Mouse (Mus musculus): ENCODE data around the gene Ldlrad2. TPM values are rescaled to one million over a fixed set of nuclear protein-coding genes. Genes with fewer than 3 reads are reported as not detected.

The Ldlrad2 gene
- total and polyA plus RNA-seq, 2 experiments from 2014 or later: 0.40 TPM; not detected in 1

DNA sequence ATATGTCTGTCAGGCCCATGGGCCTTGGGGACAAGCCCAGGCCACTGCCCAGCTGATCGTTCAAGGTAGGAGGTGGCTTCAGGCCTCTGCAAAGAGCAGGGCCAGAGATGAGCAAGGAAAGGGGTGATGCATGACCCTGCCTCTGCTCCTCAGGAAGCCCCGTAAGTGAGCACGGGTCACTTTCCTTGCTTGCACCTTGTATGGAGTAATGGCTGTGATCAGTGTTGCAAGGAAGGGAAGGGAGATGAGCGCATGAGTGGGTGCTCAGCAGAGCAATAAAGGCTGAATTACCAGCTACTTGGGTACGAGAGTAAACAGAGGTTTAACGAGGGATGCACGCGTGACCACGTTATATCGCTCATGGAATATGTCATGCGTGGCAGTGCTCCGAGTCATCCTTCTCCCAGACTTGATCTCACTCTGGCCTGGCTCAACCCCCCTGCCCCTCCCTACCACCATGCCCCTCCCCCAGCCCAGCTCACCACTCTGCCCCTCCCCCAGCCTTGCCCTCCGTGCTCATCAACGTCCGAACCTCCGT lies 17.6 kb downstream of the Ldlrad2 start:
- Histone ChIP-seq H3K36me3 (ENCODE audit: insufficient read depth, low read length) (no peaks in the 10 kb centered on the region), H3K9ac (replicated peaks; ENCODE audit: low read length) (no peak overlapping the region), H3K4me3 (ENCODE audit: low read length) (no peak overlapping the region), H3K4me1 (ENCODE audit: insufficient read depth, low read length) (no peaks in the 10 kb centered on the region), H3K27me3 (ENCODE audit: insufficient read depth, low read length) (no peaks in the 10 kb centered on the region), H3K27ac (no peak overlapping the region), H3K4me2 (ENCODE audit: low read depth, low read length) (no peak overlapping the region), H3K9me3 (ENCODE audit: low read length) (no peaks in the 10 kb centered on the region)
- no peak for TF ChIP-seq CTCF (IDR thresholded peaks at IDR 0.05; ENCODE audit: low read depth)
- 87% methylated on average over 16 of the region's 16 CpGs for WGBS
- ATAC-seq (no peak), DNase-seq (ENCODE audit: low spot score) (no peak)

DNA sequence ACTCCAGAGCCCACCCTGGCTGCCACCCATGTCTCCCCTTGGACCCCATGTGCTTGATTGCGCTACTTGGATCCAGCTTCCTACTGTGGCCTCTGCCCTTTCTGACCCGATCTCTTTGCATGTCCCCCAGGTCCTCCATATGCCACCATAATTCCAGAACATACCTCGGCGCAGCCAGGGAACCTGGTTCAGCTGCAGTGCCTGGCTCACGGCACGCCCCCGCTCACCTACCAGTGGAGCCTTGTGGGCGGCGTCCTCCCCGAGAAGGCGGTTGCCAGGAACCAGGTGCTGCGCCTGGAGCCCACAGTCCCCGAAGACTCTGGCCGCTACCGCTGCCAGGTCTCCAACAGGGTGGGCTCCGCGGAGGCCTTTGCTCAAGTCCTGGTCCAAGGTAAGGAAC lies 20.9 kb downstream of the Ldlrad2 start:
- DNase-seq (ENCODE audit: low spot score) (no peak), ATAC-seq (no peak)
- no peaks in the 10 kb centered on the region for H3K36me3 ChIP-seq (ENCODE audit: insufficient read depth, low read length)
- H3K4me1 ChIP-seq (ENCODE audit: insufficient read depth, low read length): no peaks in the 10 kb centered on the region
- H3K4me3 ChIP-seq (ENCODE audit: low read length): no peak overlapping the region
- no peak overlapping the region for H3K9ac ChIP-seq (replicated peaks; ENCODE audit: low read length)
- no peaks in the 10 kb centered on the region for H3K27me3 ChIP-seq (ENCODE audit: insufficient read depth, low read length)
- H3K27ac ChIP-seq: no peak overlapping the region
- H3K9me3 ChIP-seq (ENCODE audit: low read length): no peaks in the 10 kb centered on the region
- WGBS: 95% methylated on average over 17 of the region's 17 CpGs
- TF ChIP-seq CTCF (IDR thresholded peaks at IDR 0.05; ENCODE audit: low read depth): no peak
- no peak overlapping the region for H3K4me2 ChIP-seq (ENCODE audit: low read depth, low read length)

DNA sequence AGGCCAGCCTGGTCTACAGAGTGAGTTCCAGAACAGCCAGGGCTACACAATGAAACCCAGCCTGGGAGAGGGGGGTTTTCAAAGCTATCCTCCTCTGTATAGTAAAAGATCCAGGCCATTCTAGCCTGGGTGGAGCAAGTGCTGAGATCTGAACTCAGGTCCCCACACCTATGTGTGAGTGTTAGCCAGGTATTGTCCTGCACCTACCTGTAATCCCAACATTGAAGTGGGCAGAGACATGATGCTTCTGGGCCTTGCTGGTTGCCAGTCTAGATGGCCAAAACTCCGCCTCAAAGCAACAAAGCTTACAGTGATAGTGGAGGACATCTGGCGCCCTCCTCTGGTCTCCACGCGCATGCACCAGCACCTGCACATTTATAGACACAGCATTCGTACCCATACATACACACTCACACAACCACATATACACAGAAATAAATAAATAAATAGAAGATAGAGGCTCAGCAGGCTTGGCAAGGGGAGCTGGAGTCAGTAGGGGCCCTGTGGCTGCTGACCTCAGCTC lies 28.3 kb downstream of the Ldlrad2 start:
- 74% methylated on average over 5 of the region's 5 CpGs for WGBS
- peak; percentile 73 for TF ChIP-seq CTCF (IDR thresholded peaks at IDR 0.05; ENCODE audit: low read depth)
- H3K36me3 ChIP-seq (ENCODE audit: insufficient read depth, low read length): no peaks in the 10 kb centered on the region
- no peak overlapping the region for H3K9ac ChIP-seq (replicated peaks; ENCODE audit: low read length)
- H3K27ac ChIP-seq: no peak overlapping the region
- peak; percentile 62 for DNase-seq (ENCODE audit: low spot score)
- no peaks in the 10 kb centered on the region for H3K9me3 ChIP-seq (ENCODE audit: low read length)
- no peak overlapping the region for H3K4me2 ChIP-seq (ENCODE audit: low read depth, low read length)
- H3K27me3 ChIP-seq (ENCODE audit: insufficient read depth, low read length): no peaks in the 10 kb centered on the region
- ATAC-seq: no peak
- no peak overlapping the region for H3K4me3 ChIP-seq (ENCODE audit: low read length)
- H3K4me1 ChIP-seq (ENCODE audit: insufficient read depth, low read length): no peaks in the 10 kb centered on the region

DNA sequence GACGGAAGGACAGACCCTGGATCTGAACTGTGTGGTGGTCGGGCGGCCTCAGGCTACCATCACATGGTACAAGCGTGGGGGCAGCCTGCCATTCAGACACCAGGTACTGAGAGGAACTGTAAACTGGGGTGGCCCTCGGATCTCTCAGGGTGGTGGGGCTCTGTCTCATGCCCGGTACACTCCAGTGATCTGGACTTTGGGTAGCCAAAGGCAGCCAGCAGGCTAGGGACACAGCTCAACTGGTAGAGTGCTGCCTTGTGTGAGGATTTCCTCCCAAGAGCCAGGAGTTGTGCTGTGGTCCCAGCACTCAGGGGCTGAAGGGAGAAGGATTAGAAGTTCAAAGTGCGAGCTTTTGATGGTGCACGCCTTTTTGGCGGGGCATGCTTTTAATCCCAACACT lies 28.8 kb downstream of the Ldlrad2 start:
- no peak overlapping the region for H3K4me2 ChIP-seq (ENCODE audit: low read depth, low read length)
- DNase-seq (ENCODE audit: low spot score): no peak
- no peak overlapping the region for H3K4me3 ChIP-seq (ENCODE audit: low read length)
- no peak for TF ChIP-seq CTCF (IDR thresholded peaks at IDR 0.05; ENCODE audit: low read depth)
- no peaks in the 10 kb centered on the region for H3K27me3 ChIP-seq (ENCODE audit: insufficient read depth, low read length)
- H3K9ac ChIP-seq (replicated peaks; ENCODE audit: low read length): no peak overlapping the region
- no peaks in the 10 kb centered on the region for H3K9me3 ChIP-seq (ENCODE audit: low read length)
- no peaks in the 10 kb centered on the region for H3K4me1 ChIP-seq (ENCODE audit: insufficient read depth, low read length)
- 96% methylated on average over 9 of the region's 9 CpGs for WGBS
- no peaks in the 10 kb centered on the region for H3K36me3 ChIP-seq (ENCODE audit: insufficient read depth, low read length)
- no peak overlapping the region for H3K27ac ChIP-seq
- no peak for ATAC-seq

DNA sequence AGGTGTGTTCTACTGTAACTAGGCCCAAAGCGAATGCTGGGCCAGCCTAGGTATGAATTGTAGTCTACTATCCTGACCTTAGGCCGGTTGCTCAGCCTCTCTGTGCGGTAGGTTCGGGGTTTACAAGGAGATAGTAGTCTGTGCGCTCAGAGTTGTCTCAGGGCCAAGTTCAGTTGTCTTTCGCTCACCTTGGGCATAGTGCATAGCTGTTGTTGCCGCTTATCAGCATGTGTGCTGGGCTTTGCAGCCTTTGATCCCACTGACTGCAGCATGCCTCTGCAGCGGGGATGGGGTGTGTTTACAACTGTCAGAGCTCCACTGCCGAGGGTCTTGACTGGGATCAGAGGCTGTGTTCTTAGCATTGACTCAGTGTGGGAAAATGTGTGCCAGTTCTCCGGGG lies 31.4 kb downstream of the Ldlrad2 start:
- ATAC-seq: no peak
- Histone ChIP-seq H3K4me1 (ENCODE audit: insufficient read depth, low read length) (no peaks in the 10 kb centered on the region), H3K4me2 (ENCODE audit: low read depth, low read length) (no peak overlapping the region), H3K36me3 (ENCODE audit: insufficient read depth, low read length) (no peaks in the 10 kb centered on the region), H3K9ac (replicated peaks; ENCODE audit: low read length) (no peak overlapping the region), H3K9me3 (ENCODE audit: low read length) (no peaks in the 10 kb centered on the region), H3K27ac (no peak overlapping the region), H3K4me3 (ENCODE audit: low read length) (no peak overlapping the region), H3K27me3 (ENCODE audit: insufficient read depth, low read length) (no peaks in the 10 kb centered on the region)
- WGBS: 93% methylated on average over 10 of the region's 10 CpGs
- DNase-seq (ENCODE audit: low spot score): no peak
- TF ChIP-seq CTCF (IDR thresholded peaks at IDR 0.05; ENCODE audit: low read depth): no peak

DNA sequence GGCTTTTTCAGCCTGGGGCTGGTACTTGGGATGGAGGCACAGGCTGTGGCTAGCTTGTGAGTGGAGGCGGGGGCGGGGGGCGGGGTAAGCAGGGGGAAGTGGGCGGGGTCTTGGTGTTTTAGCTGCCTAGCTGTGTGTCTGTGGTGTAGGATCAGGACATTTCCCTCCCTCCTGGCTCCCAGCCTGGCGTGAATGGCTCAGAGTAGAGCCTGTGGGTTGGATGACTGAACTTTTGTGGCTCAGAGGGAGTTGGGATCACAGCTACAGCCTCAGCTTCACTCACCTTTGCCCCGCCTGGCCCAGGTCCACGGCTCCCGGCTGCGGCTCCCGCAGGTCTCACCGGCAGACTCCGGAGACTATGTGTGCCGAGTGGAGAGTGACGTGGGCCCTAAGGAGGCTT lies 34.0 kb downstream of the Ldlrad2 start:
- Histone ChIP-seq H3K27ac (no peak overlapping the region), H3K4me1 (ENCODE audit: insufficient read depth, low read length) (no peaks in the 10 kb centered on the region), H3K4me2 (ENCODE audit: low read depth, low read length) (no peak overlapping the region), H3K9me3 (ENCODE audit: low read length) (no peaks in the 10 kb centered on the region), H3K27me3 (ENCODE audit: insufficient read depth, low read length) (no peaks in the 10 kb centered on the region), H3K36me3 (ENCODE audit: insufficient read depth, low read length) (no peaks in the 10 kb centered on the region), H3K9ac (replicated peaks; ENCODE audit: low read length) (no peak overlapping the region), H3K4me3 (ENCODE audit: low read length) (no peak overlapping the region)
- 67% methylated on average over 14 of the region's 14 CpGs for WGBS
- ATAC-seq (no peak), DNase-seq (ENCODE audit: low spot score) (no peak)
- no peak for TF ChIP-seq CTCF (IDR thresholded peaks at IDR 0.05; ENCODE audit: low read depth)

DNA sequence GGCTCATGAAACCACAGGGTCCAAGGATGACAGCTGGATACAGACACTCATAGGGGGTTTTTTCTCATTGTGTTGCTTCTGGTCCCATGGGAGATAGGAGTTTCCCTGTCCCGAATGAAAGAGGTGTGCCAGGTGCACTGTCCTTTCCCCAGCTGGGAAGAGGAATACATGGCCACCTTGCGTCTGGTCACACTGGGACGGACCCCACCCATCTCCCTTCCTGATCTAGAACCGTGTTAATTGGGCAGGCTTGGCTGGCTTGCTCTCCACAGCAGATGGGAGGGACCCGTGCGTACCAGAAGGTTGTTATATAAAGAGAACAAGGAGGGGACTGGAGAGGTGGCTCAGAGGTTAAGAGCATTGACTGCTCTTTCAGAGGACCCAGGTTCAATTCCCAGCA lies 46.5 kb downstream of the Ldlrad2 start:
- Histone ChIP-seq H3K27me3 (ENCODE audit: insufficient read depth, low read length) (no peaks in the 10 kb centered on the region), H3K4me2 (ENCODE audit: low read depth, low read length) (no peak overlapping the region), H3K4me1 (ENCODE audit: insufficient read depth, low read length) (no peaks in the 10 kb centered on the region), H3K27ac (no peak overlapping the region), H3K9me3 (ENCODE audit: low read length) (no peaks in the 10 kb centered on the region), H3K9ac (replicated peaks; ENCODE audit: low read length) (no peak overlapping the region), H3K4me3 (ENCODE audit: low read length) (no peak overlapping the region), H3K36me3 (ENCODE audit: insufficient read depth, low read length) (no peaks in the 10 kb centered on the region)
- ATAC-seq (no peak), DNase-seq (ENCODE audit: low spot score) (no peak)
- no peak for TF ChIP-seq CTCF (IDR thresholded peaks at IDR 0.05; ENCODE audit: low read depth)
- WGBS: 80% methylated on average over 6 of the region's 6 CpGs

Data from hindbrain, postnatal 0 days (tissue).